Mouse (Mus musculus): ENCODE measurements around the gene Taok2.

Taok2 gene

DNA sequence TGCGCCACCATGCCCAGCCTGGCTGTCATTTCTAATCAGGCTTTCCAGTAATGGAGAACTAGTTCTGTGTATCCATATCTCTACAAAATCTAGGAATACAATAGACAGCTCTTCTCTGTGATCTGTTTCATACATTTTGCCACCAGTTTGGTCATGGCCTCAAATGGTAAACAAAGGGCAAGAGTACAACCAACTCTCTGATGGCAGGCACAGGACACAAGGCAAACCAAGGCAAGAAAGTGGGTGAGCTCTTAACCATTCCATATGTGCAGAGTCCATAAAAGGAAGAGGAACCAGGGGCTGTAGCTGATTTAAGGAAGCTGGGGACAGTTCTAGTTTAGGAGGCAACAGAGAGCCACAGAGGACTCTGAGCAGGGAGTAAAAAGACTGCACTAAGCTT, 7.3 kb downstream of the Taok2 start:
- no peak for DNase-seq (ENCODE audit: extremely low read depth, low read depth, low spot score)

DNA sequence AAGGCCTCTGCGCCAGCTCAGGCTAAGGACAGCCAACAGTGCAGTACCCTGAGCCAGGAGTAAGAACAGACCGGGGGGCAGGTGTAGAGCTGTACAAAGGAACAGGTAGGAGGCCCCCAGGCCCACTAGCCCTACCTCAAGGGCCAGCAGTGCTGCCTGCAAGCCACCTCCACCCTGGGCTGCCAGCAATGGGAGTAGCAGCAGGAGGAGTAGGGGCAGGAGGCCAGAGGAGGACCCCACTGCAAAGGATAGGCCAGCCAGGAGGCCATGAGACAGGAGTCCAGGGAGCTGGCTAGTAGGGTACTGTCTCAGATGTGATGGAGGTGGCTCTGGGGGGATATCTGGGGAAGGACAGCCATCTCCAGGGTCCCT, 14.0 kb downstream of the Taok2 start:
- DNase-seq (ENCODE audit: extremely low read depth, low read depth, low spot score), result no peak

DNA sequence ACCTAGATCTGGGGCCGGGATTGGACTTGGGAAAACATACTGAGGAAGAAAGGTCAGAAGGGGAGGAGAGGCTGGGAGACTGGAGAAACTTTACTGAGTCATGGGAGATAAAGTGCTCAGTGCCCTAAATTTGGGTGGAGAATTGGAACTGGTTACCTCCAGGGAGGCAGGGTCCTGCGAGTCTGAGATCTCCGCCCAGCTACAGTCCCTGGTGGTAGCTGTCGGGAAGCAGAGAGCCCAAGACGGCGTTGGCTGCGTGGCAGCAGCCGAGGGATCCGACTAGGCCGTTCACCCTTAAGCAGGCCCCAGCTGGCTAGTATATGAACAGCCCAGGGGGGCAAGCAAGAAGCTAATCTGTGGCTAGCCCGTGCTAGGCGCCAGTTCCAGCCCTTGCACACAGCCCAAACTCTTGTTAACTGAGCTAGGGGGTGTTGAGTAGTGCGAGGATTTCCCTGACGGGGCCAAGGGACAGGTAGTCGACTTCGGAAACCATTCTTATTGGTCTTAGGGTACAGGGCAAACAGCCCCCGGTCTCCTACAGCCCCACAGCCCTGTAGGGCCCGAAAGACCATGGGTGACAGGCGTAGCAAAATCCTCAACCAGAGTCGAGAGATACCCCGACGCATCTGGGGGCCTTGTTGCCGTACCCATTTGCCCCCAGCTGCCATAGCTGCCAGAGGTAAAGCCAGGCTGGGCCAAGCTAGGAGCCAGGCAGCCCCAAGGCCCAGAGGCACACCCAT, 14.6 kb downstream of the Taok2 start:
- no peak for DNase-seq (ENCODE audit: extremely low read depth, low read depth, low spot score)

DNA sequence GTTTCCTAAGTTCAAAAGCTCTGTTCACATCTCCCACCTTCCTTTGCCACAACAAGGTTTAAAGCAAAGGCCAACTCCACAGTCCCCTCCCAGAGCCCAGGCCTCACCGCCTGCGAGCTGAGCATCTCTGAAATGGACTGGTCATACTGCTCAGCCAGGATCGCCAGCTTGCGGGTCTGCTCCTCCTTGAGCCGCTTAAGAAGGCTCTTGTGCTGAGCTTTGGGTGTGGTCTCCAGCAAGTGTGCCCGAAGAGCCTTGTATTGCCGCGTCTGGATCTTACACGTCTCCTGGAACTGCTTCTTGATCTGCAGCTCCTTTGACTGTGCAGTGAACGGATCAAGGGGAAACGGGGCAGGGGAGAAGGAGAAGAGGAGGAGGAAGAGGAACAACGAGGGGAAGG, 16.5 kb downstream of the Taok2 start:
- no peak for DNase-seq (ENCODE audit: extremely low read depth, low read depth, low spot score)

- DNase-seq (ENCODE audit: extremely low read depth, low read depth, low spot score), result no peak
These were observed 17.0 kb downstream of the Taok2 start for GRCm38 (mm10) chr7:126867534-126867933.

- DNase-seq (ENCODE audit: extremely low read depth, low read depth, low spot score), result no peak
These were observed 20.7 kb downstream of the Taok2 start for GRCm38 (mm10) chr7:126863791-126864190.

DNA sequence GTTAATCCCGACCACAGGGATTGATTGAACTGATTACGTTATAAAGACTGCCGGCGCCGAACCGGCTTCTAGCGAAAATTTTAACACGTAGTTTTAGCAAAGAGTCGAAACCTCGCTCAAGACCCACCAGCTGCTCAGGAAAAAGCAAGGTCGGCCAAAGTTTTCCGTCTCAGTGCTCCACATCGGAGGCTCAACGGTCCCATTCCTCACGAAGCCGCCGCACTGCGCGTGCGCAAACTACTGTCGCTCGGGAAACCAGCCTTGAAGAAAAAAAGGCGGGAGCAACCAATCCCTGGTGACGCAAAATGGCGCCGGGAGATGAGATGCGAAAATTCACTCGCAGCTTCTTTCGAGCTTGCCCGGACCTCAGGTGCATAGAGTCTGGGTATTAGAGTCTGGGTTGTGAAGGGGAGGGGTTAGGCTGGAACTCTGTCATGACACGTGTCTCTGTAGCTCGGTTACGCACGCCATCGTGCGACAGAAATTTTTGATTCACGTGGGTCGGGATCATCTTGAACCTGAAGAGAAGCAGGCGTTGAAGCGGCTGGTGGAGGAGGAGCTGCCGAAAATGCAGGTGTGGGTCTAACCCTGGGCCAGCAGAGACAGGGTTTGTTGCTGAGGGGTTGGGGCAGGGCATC, 22.2 kb downstream of the Taok2 start, which contains the start of gene Ino80e:
Gene Ino80e (minus strand): TSS at position 231 of the 638 bp plus-strand sequence.
- DNase-seq (ENCODE audit: extremely low read depth, low read depth, low spot score), result no peak

- no peak for DNase-seq (ENCODE audit: extremely low read depth, low read depth, low spot score)
These were observed 22.9 kb downstream of the Taok2 start, which contains the start of gene Hirip3 for GRCm38 (mm10) chr7:126861429-126862130. Gene Hirip3 (plus strand): TSS chr7:126861972.

GRCm38 (mm10) chr7:126860987-126861386, 23.5 kb downstream of the Taok2 start:
- DNase-seq (ENCODE audit: extremely low read depth, low read depth, low spot score), result no peak

DNA sequence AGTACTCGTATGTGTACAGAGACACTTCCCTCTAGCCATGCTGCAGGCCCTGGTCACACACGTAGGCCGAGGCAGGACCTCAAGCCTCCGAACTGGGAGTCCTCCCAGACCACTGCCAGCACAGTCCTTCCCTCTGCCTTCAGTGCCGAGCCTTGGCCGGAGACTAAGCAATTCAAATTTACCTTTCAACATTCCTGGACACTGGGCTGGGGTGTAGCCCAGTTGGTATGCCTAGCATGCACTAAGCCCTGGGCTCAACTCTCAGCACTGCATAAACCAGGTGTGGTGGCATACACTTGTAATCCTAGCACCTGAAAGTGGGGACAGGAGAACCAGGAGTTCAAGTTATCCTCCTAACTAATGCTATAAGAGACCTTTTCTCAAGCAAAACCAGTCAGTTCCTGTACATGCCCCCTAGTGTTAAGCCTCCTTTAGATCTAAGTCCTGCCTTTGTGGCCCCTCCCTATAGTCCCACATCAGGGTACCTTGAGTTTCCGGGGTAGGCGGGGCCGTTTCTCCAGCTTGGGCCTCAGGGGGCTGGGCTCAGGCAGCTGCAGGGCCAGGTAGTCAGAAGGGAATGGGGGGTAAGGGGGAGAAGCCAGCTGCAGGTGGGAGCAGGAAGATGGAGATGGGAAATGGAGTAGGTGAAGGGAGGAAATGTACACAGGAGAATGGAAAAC, 27.6 kb downstream of the Taok2 start:
- no peak for DNase-seq (ENCODE audit: extremely low read depth, low read depth, low spot score)

DNA sequence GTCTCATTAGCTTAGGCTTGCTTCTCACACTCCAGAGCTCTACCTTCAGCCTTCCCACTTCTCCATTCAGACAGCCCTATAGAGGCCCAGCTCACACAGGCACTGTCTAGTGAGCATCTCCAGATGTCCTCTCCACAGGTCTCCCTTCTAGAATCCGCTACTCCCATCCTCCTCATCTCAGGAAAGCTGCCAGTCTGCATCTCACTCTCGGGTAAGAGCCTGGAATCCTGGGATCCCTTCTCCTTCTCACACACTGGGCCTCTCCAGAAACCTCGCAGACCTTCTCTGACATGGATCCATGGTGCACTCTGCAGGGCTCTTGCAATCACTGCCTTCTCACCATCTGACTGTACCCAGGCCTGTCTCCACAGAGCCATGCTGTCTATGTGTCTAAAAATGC, 28.9 kb downstream of the Taok2 start:
- no peak for DNase-seq (ENCODE audit: extremely low read depth, low read depth, low spot score)

- no peak for DNase-seq (ENCODE audit: extremely low read depth, low read depth, low spot score)
These were observed 31.0 kb downstream of the Taok2 start for GRCm38 (mm10) chr7:126853454-126853853.

GRCm38 (mm10) chr7:126851192-126851591, 33.3 kb downstream of the Taok2 start:
- no peak for DNase-seq (ENCODE audit: extremely low read depth, low read depth, low spot score)

DNA sequence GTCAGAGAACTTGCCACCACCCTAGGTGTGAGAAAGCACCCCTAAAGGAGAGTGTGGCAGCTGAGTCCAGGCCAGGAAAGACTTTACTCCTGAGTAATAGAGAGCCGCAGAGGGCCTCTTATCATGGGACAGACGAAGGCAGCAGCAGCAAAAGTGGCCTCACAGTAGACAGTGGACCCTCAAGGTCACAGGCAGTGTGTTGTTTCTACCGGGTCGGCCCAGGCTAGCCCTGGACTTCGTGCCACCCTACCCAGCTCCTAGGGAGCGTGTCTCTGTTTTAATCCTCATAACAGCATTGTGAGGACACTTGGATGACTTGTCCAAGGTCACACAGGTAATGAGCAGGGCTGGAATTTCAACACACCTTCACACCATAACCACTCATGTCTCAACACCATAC, 34.3 kb downstream of the Taok2 start:
- no peak for DNase-seq (ENCODE audit: extremely low read depth, low read depth, low spot score)

DNA sequence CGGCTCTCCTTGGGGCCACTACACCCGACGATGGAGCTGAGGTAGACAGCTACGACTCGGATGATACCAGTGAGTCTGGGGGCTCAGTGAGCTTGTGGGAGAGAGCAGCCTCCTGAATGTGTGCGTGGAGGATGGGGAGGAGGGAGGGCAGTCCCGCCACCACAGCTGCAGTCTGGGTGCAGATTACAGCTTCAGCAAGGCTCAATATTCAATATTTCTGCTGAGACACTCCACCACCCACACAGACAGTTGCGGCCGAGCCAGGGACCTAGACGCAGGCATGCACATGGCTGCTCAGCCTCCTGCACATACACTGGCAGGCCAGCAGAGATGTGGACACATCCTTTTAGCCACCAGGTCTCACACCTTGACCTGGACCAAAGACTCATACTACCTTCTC, 35.7 kb downstream of the Taok2 start:
- no peak for DNase-seq (ENCODE audit: extremely low read depth, low read depth, low spot score)

DNA sequence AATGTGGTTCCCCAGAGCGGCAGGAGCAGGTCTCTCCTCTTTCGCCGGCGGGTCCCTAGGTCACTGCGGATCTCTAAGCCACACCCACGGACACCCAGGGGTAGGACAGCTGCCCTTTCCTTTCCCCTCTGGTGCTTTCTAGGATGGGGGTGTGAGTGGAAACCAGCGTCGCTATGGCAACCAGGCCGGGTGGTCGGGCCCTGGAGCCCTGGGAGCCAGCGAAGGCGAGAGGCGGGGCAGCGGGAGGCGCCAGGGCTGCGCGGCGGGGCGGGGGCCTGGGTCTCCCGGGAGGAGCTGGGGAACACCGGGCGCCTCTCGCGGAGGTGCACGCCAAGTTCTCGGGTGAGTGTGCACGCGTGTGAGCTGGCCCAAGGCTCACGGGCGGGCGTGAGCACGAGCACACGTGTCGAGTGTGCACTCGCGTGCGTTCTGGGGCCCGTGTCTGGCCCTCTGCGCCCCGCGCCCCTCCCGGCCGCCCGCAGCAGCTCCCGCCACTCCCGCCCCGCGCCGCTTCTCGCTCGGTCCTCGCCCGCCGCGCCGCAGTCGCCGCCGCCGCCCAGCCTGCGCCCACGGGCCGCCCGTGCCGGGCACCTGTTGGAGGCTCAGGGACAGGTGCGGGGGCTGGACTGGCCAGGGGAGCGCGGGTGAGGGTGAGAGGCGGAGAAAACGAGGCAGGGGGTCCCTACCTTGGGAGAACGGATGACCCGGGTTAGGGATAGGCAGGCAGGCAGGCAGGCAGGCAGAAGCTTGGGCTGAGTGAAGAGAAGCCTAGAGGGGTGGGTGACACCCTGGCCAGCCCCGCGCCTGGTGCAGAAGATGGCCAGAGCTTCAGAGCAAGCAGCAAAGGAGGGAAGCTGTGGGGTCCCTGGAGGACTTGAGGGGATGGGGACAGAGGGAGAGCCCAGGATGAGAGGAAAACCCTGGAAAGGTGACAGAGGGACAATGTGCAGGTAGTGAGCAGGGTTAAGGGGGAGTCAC, 36.8 kb downstream of the Taok2 start:
- no peak for DNase-seq (ENCODE audit: extremely low read depth, low read depth, low spot score)

DNA sequence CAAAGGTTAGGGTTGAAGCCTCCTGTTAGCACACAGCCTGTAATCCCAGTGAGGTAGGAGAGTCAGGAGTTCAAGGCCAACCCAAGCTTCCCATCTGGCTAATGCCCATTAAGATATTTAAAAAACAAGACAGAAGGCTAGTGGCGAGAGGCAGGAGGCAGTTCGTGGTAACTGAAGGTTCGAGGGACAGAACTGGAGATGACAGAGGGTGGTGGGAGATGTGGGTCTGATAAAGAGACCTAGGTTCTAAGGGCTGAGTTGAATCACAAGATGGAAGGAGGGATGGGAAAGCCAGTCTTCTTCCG, 37.4 kb downstream of the Taok2 start, which contains the start of gene Doc2a:
Gene Doc2a (plus strand): TSS at position 301 of the 305 bp plus-strand sequence.
- no peak for DNase-seq (ENCODE audit: extremely low read depth, low read depth, low spot score)

GRCm38 (mm10) chr7:126845516-126845915, 39.0 kb downstream of the Taok2 start:
- no peak for DNase-seq (ENCODE audit: extremely low read depth, low read depth, low spot score)

DNA sequence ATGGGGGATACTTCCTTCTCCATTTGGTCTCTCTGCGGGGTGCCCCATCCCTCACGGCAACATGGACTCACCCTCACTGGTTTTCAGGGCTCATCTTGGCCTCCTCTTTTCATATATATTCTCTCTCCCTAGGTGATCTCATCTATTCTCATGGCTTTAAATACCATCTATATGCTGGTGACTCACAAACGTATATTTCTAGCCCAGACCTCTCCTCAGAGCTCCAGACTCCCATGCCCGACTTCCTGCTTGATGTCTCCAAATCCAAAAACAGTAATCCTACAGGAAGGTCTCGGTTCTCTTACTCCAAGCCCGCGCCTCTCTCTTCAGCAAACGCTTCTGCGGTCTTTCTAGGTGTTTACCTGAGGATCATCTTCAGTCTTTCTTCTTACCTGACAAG, 41.2 kb downstream of the Taok2 start:
- DNase-seq (ENCODE audit: extremely low read depth, low read depth, low spot score), result no peak

- DNase-seq (ENCODE audit: extremely low read depth, low read depth, low spot score), result no peak
These were observed 51.2 kb downstream of the Taok2 start for GRCm38 (mm10) chr7:126833294-126833693.
